Mouse (Mus musculus) midbrain, embryonic 12.5 days (tissue): ENCODE results near the gene Rin3. TPM values are rescaled to one million over a fixed set of nuclear protein-coding genes. Genes with fewer than 3 reads are reported as not detected.

ENCODE experiments used
- ATAC-seq: fragments of 200-750 bp; cut with Nextera tagmentation; 2 replicates; pipeline ENCODE4 v1.8.0; 2017; ENCODE audit warnings: low read depth, moderate TSS enrichment, moderate library complexity; ENCODE audit not compliant: low FRiP score
- H3K27ac ChIP-seq: fragments of 300-500 bp; sonication (generic); replicated peaks from 2 replicates; pipeline ENCODE4 v1.5.1; 2016; ENCODE audit warnings: mild to moderate bottlenecking
- H3K27me3 ChIP-seq: fragments of 300-500 bp; sonication (generic); 2 replicates; pipeline ENCODE4 v1.6.1; 2016; ENCODE audit warnings: mild to moderate bottlenecking
- H3K36me3 ChIP-seq: fragments of 300-500 bp; sonication (generic); 2 replicates; pipeline ENCODE4 v1.6.1; 2016
- H3K4me1 ChIP-seq: fragments of 300-500 bp; sonication (generic); 2 replicates; pipeline ENCODE4 v1.6.1; 2016
- H3K4me2 ChIP-seq: fragments of 300-500 bp; sonication (generic); replicated peaks from 2 replicates; pipeline ENCODE4 v1.6.1; 2016; ENCODE audit warnings: mild to moderate bottlenecking, moderate library complexity
- H3K4me3 ChIP-seq: fragments of 300-500 bp; sonication (generic); 2 replicates; pipeline ENCODE4 v1.5.1; 2016; ENCODE audit warnings: mild to moderate bottlenecking
- H3K9ac ChIP-seq: fragments of 300-500 bp; sonication (generic); replicated peaks from 2 replicates; pipeline ENCODE4 v1.6.1; 2016; ENCODE audit warnings: mild to moderate bottlenecking, moderate library complexity
- H3K9me3 ChIP-seq: fragments of 300-500 bp; sonication (generic); 2 replicates; pipeline ENCODE4 v1.6.1; 2016; ENCODE audit warnings: mild to moderate bottlenecking
- WGBS: fragments of 180-500 bp; shearing (Covaris S2); methylation state at CpG from one replicate; pipeline ENCODE4 v1.1.7; 2016; 5-methylcytosine and 5-hydroxymethylcytosine counted together
- polyA plus RNA-seq: library from polyadenylated mRNA; unstranded; fragments of >200 nt; fragmentation: Nextera tagmentation; extraction: Ambion mirVana; gene quantifications from 2 replicates; pipeline ENCODE4 v1.2.1, GENCODE M21; 2016

Gene Rin3
- polyA plus RNA-seq, 1 experiment from 2014 or later = 5.1 TPM

DNA sequence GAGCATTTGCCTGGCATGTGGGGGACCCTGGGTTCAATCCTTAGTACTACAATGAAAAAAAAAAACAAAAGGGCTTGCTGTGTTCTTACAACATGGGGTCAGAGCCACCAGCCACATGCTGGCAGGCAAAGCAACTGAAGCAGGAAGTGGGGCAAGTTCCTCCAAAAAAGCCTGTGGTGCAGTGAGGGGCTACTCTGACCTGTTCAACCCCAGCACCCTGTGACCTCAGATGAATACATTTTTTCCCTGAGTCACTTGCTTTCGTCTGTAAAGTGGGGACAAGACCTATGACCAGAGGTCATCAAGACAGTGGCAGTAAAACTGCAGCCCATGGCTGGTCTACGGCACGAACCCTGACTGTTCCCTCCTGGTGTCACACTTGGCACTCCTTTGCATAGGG is 84.2 kb downstream of the Rin3 start:
- no peak overlapping the region for H3K4me3 ChIP-seq
- H3K9ac ChIP-seq = no peak overlapping the region
- H3K27ac ChIP-seq = no peak overlapping the region
- H3K27me3 ChIP-seq = no peaks in the 10 kb centered on the region
- no peaks in the 10 kb centered on the region for H3K4me1 ChIP-seq
- ATAC-seq = no peak
- H3K36me3 ChIP-seq = no peaks in the 10 kb centered on the region
- WGBS = 78% methylated on average over 3 of the region's 3 CpGs
- no peak overlapping the region for H3K4me2 ChIP-seq
- H3K9me3 ChIP-seq = no peaks in the 10 kb centered on the region

DNA sequence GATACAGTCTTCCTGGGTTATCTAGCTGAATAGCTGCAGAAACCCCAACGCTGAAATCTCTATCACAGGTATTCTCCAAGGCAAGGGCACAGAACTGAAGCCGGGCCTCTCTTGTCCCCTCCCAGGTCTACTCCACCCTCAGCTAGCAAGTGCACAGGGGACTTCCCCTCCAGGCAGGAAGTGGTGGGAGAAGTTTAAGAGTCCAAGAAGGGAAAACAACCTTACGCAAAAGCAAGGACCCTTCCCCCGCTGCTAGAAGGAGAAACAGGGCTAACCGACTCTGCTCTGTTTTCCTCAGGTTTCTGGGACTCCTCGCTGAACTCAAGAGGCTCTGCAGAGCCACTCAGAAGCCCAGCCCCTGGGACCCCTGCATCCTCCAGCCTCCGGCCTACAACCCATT is 85.2 kb downstream of the Rin3 start:
- H3K27me3 ChIP-seq = no peaks in the 10 kb centered on the region
- no peak overlapping the region for H3K27ac ChIP-seq
- WGBS = 87% methylated on average over 7 of the region's 7 CpGs
- H3K9me3 ChIP-seq = no peaks in the 10 kb centered on the region
- H3K4me2 ChIP-seq = no peak overlapping the region
- ATAC-seq = no peak
- H3K36me3 ChIP-seq = no peaks in the 10 kb centered on the region
- H3K9ac ChIP-seq = no peak overlapping the region
- H3K4me1 ChIP-seq = no peaks in the 10 kb centered on the region
- H3K4me3 ChIP-seq = no peak overlapping the region

DNA sequence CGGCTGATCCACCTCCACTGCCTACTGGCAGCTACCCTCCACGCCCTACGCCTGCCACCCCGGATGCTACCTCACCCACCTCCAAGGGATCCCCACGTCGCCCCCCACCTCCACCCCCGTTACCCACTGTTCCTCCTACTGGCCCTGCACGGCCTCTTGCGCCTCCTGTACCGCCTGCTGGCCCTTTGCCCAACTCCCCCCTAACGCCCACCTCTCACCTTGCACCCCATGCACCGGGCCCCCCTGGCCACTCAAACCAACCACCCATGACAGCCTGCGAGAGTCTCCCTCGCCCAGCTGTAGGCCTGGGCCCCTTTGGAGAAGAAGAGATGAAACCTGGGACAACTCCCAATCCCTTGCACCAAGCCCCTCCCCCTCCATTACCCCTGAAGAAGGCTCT is 85.7 kb downstream of the Rin3 start:
- H3K9me3 ChIP-seq = no peaks in the 10 kb centered on the region
- no peak overlapping the region for H3K4me2 ChIP-seq
- H3K4me1 ChIP-seq = no peaks in the 10 kb centered on the region
- no peak overlapping the region for H3K4me3 ChIP-seq
- H3K36me3 ChIP-seq = no peaks in the 10 kb centered on the region
- no peak overlapping the region for H3K27ac ChIP-seq
- WGBS = 87% methylated on average over 14 of the region's 14 CpGs
- no peak overlapping the region for H3K9ac ChIP-seq
- no peak for ATAC-seq
- no peaks in the 10 kb centered on the region for H3K27me3 ChIP-seq

DNA sequence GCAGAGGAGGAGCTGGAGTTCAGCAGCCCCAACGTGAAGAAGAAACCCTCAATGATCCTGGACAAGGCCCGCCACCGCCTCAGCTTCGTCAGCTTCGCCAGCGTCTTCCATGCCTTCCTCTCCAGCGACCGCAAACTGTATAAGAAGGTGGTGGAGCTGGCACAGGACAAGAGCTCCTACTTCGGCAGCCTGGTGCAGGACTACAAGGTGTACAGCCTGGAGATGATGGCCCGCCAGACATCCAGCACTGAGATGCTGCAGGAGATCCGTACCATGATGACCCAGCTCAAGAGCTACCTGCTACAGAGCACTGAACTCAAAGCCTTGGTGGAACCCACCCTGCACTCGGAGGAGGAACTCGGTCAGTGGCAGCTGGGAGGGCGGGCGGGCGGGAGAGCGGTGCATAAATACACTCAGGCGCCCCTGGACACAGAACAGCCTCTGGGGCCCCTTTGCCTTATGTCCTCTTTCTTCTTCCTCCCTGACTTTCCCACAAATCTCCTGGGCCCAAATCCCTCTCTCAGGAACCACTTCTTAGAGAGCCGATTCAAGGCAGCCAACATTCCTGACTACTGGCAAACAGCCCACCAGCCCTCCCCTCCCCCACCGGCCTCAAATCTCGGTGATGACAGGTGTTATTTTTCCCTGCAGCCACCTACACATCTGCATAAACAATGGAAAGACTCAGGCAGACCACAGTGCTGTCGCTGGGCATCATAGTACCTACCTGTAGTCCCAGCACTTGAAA is 86.8 kb downstream of the Rin3 start:
- Histone ChIP-seq H3K9ac (no peak overlapping the region), H3K27me3 (no peaks in the 10 kb centered on the region), H3K36me3 (no peaks in the 10 kb centered on the region), H3K4me2 (no peak overlapping the region), H3K27ac (no peak overlapping the region), H3K4me3 (no peak overlapping the region), H3K9me3 (no peaks in the 10 kb centered on the region), H3K4me1 (no peaks in the 10 kb centered on the region)
- WGBS = 82% methylated on average over 22 of the region's 22 CpGs
- ATAC-seq = no peak

- no peak overlapping the region for H3K4me3 ChIP-seq
- H3K27me3 ChIP-seq = no peaks in the 10 kb centered on the region
- no peak overlapping the region for H3K4me2 ChIP-seq
- ATAC-seq = no peak
- no peaks in the 10 kb centered on the region for H3K9me3 ChIP-seq
- H3K36me3 ChIP-seq = no peaks in the 10 kb centered on the region
- no peak overlapping the region for H3K27ac ChIP-seq
- H3K9ac ChIP-seq = no peak overlapping the region
- WGBS = 86% methylated on average over 4 of the region's 4 CpGs
- no peaks in the 10 kb centered on the region for H3K4me1 ChIP-seq
Measured at GRCm38 (mm10) chr12:102370931-102371500, 88.2 kb downstream of the Rin3 start.

GRCm38 (mm10) chr12:102372322-102372721 is 89.5 kb downstream of the Rin3 start:
- Histone ChIP-seq H3K4me1 (no peaks in the 10 kb centered on the region), H3K9ac (no peak overlapping the region), H3K4me3 (no peak overlapping the region), H3K27ac (no peak overlapping the region), H3K4me2 (no peak overlapping the region), H3K27me3 (no peaks in the 10 kb centered on the region), H3K36me3 (no peaks in the 10 kb centered on the region), H3K9me3 (no peaks in the 10 kb centered on the region)
- 86% methylated on average over 3 of the region's 3 CpGs for WGBS
- no peak for ATAC-seq

- ATAC-seq = no peak
- H3K4me1 ChIP-seq = no peaks in the 10 kb centered on the region
- no peak overlapping the region for H3K27ac ChIP-seq
- no peaks in the 10 kb centered on the region for H3K36me3 ChIP-seq
- H3K27me3 ChIP-seq = no peaks in the 10 kb centered on the region
- no peak overlapping the region for H3K4me3 ChIP-seq
- H3K9ac ChIP-seq = no peak overlapping the region
- H3K9me3 ChIP-seq = no peaks in the 10 kb centered on the region
- 88% methylated on average over 8 of the region's 8 CpGs for WGBS
- no peak overlapping the region for H3K4me2 ChIP-seq
Measured at GRCm38 (mm10) chr12:102382180-102382579, 99.3 kb downstream of the Rin3 start.

GRCm38 (mm10) chr12:102383288-102383687 is 100.4 kb downstream of the Rin3 start:
- no peak for ATAC-seq
- Histone ChIP-seq H3K4me1 (no peaks in the 10 kb centered on the region), H3K4me3 (no peak overlapping the region), H3K4me2 (no peak overlapping the region), H3K27ac (no peak overlapping the region), H3K9ac (no peak overlapping the region), H3K27me3 (peaks cover 7% of the 10 kb centered on the region), H3K36me3 (no peaks in the 10 kb centered on the region), H3K9me3 (no peaks in the 10 kb centered on the region)
- WGBS = 87% methylated on average over 9 of the region's 9 CpGs

DNA sequence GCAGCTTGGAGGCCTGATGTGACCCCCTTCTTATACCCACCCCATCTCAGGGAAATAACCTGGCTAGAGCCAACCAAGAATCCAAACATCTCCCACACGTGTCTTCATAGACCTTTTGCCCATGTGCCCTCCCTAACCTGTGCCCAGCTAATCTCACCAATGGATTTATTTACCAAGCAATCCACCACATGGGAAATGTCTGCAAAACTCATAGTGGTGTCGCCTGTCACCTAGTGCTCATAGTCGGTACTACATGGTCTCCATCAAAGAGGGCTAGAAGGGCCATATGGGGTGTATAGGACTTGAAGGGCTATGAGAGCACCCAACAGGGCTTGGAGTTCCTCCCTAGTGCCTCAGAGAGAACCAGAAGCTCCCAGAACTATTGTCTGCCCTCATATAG is 102.0 kb downstream of the Rin3 start:
- 24% methylated on average over 3 of the region's 3 CpGs for WGBS
- no peak overlapping the region for H3K27ac ChIP-seq
- no peak for ATAC-seq
- H3K9me3 ChIP-seq = no peaks in the 10 kb centered on the region
- no peaks in the 10 kb centered on the region for H3K36me3 ChIP-seq
- H3K27me3 ChIP-seq = peaks cover 23% of the 10 kb centered on the region
- no peak overlapping the region for H3K4me2 ChIP-seq
- no peaks in the 10 kb centered on the region for H3K4me1 ChIP-seq
- no peak overlapping the region for H3K9ac ChIP-seq
- H3K4me3 ChIP-seq = no peak overlapping the region

GRCm38 (mm10) chr12:102387219-102387917 is 104.5 kb downstream of the Rin3 start:
- WGBS = 52% methylated on average over 16 of the region's 16 CpGs
- H3K9ac ChIP-seq = no peak overlapping the region
- peak; percentile 77 for ATAC-seq

DNA sequence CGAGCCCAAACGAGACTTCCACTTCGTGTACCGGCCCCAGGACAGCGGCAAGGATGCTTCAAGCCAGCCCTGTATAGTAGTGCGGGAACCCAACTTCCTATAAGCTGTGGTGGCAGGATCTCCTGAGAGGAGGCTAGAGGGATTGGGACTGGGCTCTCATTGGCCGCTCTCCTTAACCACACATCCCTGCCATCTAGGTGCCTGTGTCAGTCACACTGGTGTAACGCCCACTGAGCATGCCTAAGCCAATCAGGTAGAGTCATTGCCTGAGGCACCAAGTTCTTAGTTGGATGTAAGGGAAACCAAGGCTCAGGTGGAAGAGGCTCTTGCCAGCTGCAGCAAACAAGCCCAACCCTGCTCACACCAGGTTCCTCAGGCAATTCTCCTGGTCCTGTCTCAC is 107.2 kb downstream of the Rin3 start:
- Histone ChIP-seq H3K9ac (no peak overlapping the region), H3K4me2 (no peak overlapping the region), H3K27ac (no peak overlapping the region), H3K4me3 (no peak overlapping the region), H3K4me1 (no peaks in the 10 kb centered on the region), H3K27me3 (peaks cover 54% of the 10 kb centered on the region), H3K9me3 (no peaks in the 10 kb centered on the region), H3K36me3 (0 out of 2 replicates have a peak, but pooled peaks cover 3% of the 10 kb centered on the region)
- 36% methylated on average over 8 of the region's 8 CpGs for WGBS
- peak; percentile 31; the same call in 1 of the 2 replicates for ATAC-seq

More at GRCm38 (mm10) chr12:102387219-102387917, 104.5 kb downstream of the Rin3 start:
- Histone ChIP-seq H3K4me1 (no peaks in the 10 kb centered on the region), H3K4me3 (no peak overlapping the region), H3K9me3 (no peaks in the 10 kb centered on the region), H3K36me3 (no peaks in the 10 kb centered on the region), H3K27ac (no peak overlapping the region), H3K4me2 (no peak overlapping the region), H3K27me3 (peaks cover 31% of the 10 kb centered on the region)

DNA sequence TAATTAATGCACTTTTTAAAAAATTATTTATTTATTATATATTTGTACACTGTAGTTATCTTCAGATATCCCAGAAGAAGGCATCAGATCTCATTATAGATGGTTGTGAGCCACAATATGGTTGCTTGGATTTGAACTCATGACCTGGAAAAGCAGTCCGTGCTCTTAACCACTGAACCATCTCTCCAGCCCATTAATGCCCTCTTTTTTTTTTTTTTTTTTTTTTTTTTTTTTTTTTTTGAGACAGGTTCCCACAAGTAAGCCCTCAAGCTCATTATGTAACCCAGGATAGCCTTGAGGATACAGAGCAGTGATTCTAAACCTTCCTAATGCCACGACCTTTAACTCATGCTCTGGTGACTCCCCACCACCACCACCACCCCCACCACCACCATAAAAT is 108.3 kb downstream of the Rin3 start:
- ATAC-seq = no peak
- 78% methylated on average over 2 of the region's 2 CpGs for WGBS
- H3K9me3 ChIP-seq = no peaks in the 10 kb centered on the region
- H3K27me3 ChIP-seq = peaks cover 60% of the 10 kb centered on the region
- no peak overlapping the region for H3K4me2 ChIP-seq
- no peak overlapping the region for H3K9ac ChIP-seq
- H3K4me1 ChIP-seq = peaks cover 3% of the 10 kb centered on the region
- no peak overlapping the region for H3K27ac ChIP-seq
- 0 out of 2 replicates have a peak, but pooled peaks cover 6% of the 10 kb centered on the region for H3K36me3 ChIP-seq
- no peak overlapping the region for H3K4me3 ChIP-seq
